Mouse (Mus musculus) CH12.LX (cell line): ENCODE measurements around the gene 1110032A03Rik.

Source experiments
- CHD1 ChIP-seq: IDR thresholded peaks from 2 replicates; pipeline ENCODE4 v1.6.1; 2012; ENCODE audit warnings: low read depth, low read length, improper control_type of control experiment, inconsistent platforms
- CHD2 ChIP-seq: IDR thresholded peaks from 2 replicates; pipeline ENCODE4 v1.6.1; 2011; ENCODE audit warnings: low read length, improper control_type of control experiment
- CTCF ChIP-seq, 2 experiments: IDR thresholded peaks in 1 of 2; conservative IDR thresholded peaks in 1 of 2; 2 replicates each; pipeline ENCODE4 v1.5.1; 2011 to 2012; ENCODE audit warnings: low read depth in 2 of 2, low read length in 2 of 2, improper control_type of control experiment in 1 of 2, inconsistent platforms in 1 of 2, mild to moderate bottlenecking in 1 of 2, moderate library complexity in 1 of 2
- ELF1 ChIP-seq: IDR thresholded peaks from 2 replicates; pipeline ENCODE4 v1.6.1; 2014; ENCODE audit warnings: low read depth, mild to moderate bottlenecking, inconsistent platforms, low read length, improper control_type of control experiment
- EP300 ChIP-seq: IDR thresholded peaks from 2 replicates; pipeline ENCODE4 v1.6.1; 2011; ENCODE audit warnings: low read length, improper control_type of control experiment
- ETS1 ChIP-seq: conservative IDR thresholded peaks from 2 replicates; pipeline ENCODE4 v1.6.1; 2012; ENCODE audit warnings: low read depth, mild to moderate bottlenecking, inconsistent platforms, low read length, improper control_type of control experiment, moderate library complexity
- MAX ChIP-seq: IDR thresholded peaks from 2 replicates; pipeline ENCODE4 v1.6.1; 2011; ENCODE audit warnings: low read length, improper control_type of control experiment
- POLR2A ChIP-seq: IDR thresholded peaks from 2 replicates; pipeline ENCODE4 v1.6.1; 2011; ENCODE audit warnings: low read depth, mild to moderate bottlenecking, improper control_type of control experiment, low read length
- POLR2AphosphoS2 ChIP-seq: IDR thresholded peaks from 2 replicates; pipeline ENCODE4 v1.6.1; 2011; ENCODE audit warnings: low read depth, low read length, improper control_type of control experiment
- RCOR1 ChIP-seq: conservative IDR thresholded peaks from 2 replicates; pipeline ENCODE4 v1.6.1; 2012; ENCODE audit warnings: low read depth, mild to moderate bottlenecking, inconsistent platforms, low read length, improper control_type of control experiment
- SIN3A ChIP-seq: IDR thresholded peaks from 2 replicates; pipeline ENCODE4 v1.6.1; 2012; ENCODE audit warnings: low read length, improper control_type of control experiment, inconsistent platforms
- TBP ChIP-seq: conservative IDR thresholded peaks from 2 replicates; pipeline ENCODE4 v1.6.1; 2011; ENCODE audit warnings: low read depth, low read length, improper control_type of control experiment
- ZC3H11A ChIP-seq: IDR thresholded peaks from 2 replicates; pipeline ENCODE4 v1.6.1; 2012; ENCODE audit warnings: low read depth, mild to moderate bottlenecking, inconsistent platforms, low read length, improper control_type of control experiment

DNA sequence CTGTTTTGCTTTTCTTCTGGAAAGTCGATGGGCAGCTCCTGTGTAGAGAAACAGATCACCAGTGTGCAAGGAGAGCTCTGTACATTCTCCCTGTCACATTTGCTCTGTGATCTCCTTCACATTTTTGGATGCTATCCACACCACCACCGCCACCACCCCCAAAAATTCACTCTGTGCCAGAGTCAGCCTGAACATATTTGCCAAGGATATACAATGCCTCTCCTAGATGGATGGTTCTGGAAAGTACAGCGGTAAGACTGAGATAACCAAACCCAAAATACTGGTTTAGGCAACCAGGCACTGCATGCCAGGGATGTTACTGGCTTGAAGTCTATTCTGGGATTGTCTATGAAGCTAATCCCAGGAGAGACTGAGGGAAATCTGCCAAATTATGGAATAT lies 33.1 kb downstream of the 1110032A03Rik start:
- TF ChIP-seq CTCF (conservative IDR thresholded peaks at IDR 0.05 in 1 of 2, IDR thresholded peaks at IDR 0.05 in 1 of 2; ENCODE audit: low read depth in 2 of 2, low read length in 2 of 2) = no peak
- no peak for TF ChIP-seq EP300
- no peak for TF ChIP-seq TBP
- no peak for TF ChIP-seq POLR2A
- TF ChIP-seq SIN3A = no peak
- no peak for TF ChIP-seq RCOR1
- TF ChIP-seq CHD2 = no peak
- TF ChIP-seq ELF1 = no peak
- no peak for TF ChIP-seq ETS1
- no peak for TF ChIP-seq ZC3H11A
- no peak for TF ChIP-seq POLR2AphosphoS2
- no peak for TF ChIP-seq MAX
- TF ChIP-seq CHD1 = no peak
